24 mouse cellular contexts compared by ENCODE assay signal in genomic region chr11:20860351-20860750, GRCm38 (mm10). TPM values are rescaled to one million over a fixed set of nuclear protein-coding genes. Genes with fewer than 3 reads are reported as not detected.
DNase-seq lines count a peak whose midpoint lies in the region; ATAC-seq and TF ChIP-seq lines count a peak whose summit lies in the region.
"Had no signal": no experiment of that assay in that cellular context is flagged by ENCODE, and none has a peak within 500 bp of the region (broad histone marks: within the 10 kb centered on the region; RNA-seq: fewer than 3 reads in every experiment).

No protein-coding gene starts in this region.

- no peaks in the 10 kb centered on the region for H3K27me3 ChIP-seq in embryonic facial prominence, embryonic 14.5 days (replicated peaks; ENCODE audit: control insufficient read depth, insufficient read depth, low read length)
- H3K27me3 ChIP-seq in embryonic facial prominence, embryonic 10.5 days (replicated peaks; ENCODE audit: low read depth, poor library complexity, severe bottlenecking): 0 out of 2 replicates have a peak, but pooled peaks cover 3% of the 10 kb centered on the region
- no peaks in the 10 kb centered on the region for H3K27me3 ChIP-seq in heart, postnatal 0 days (ENCODE audit: control insufficient read depth, insufficient read depth, low read length)
- H3K27me3 ChIP-seq in limb, embryonic 15.5 days: no peaks in the 10 kb centered on the region
- H3K27me3 ChIP-seq: heart, embryonic 13.5 days; limb, embryonic 13.5 days had no signal

- TF ChIP-seq CTCF in heart, postnatal 0 days (IDR thresholded peaks at IDR 0.05; ENCODE audit: low read depth): no peak
- TF ChIP-seq CTCF in layer of hippocampus, adult 2 months (conservative IDR thresholded peaks at IDR 0.05): no peak

- no peaks in the 10 kb centered on the region for H3K9me3 ChIP-seq in embryonic facial prominence, embryonic 14.5 days (ENCODE audit: control insufficient read depth, low read length)
- H3K9me3 ChIP-seq in embryonic facial prominence, embryonic 10.5 days: no peaks in the 10 kb centered on the region
- H3K9me3 ChIP-seq in heart, postnatal 0 days (replicated peaks; ENCODE audit: control insufficient read depth, low read length): no peaks in the 10 kb centered on the region
- H3K9me3 ChIP-seq in limb, embryonic 15.5 days: no peaks in the 10 kb centered on the region
- H3K9me3 ChIP-seq: forebrain, embryonic 10.5 days; G1E; heart, embryonic 13.5 days; limb, embryonic 13.5 days; liver, embryonic 13.5 days had no signal

- H3K36me3 ChIP-seq in embryonic facial prominence, embryonic 14.5 days (ENCODE audit: control insufficient read depth, insufficient read depth, low read length): no peaks in the 10 kb centered on the region
- H3K36me3 ChIP-seq in embryonic facial prominence, embryonic 10.5 days (replicated peaks): no peaks in the 10 kb centered on the region
- H3K36me3 ChIP-seq in heart, postnatal 0 days (replicated peaks; ENCODE audit: control insufficient read depth, insufficient read depth, low read length): no peaks in the 10 kb centered on the region
- H3K36me3 ChIP-seq in limb, embryonic 15.5 days: no peaks in the 10 kb centered on the region
- H3K36me3 ChIP-seq: forebrain, embryonic 10.5 days; G1E; heart, embryonic 13.5 days; limb, embryonic 13.5 days; liver, embryonic 13.5 days had no signal

- 92% methylated on average over 3 of the region's 3 CpGs for WGBS in embryonic facial prominence, embryonic 14.5 days
- WGBS in embryonic facial prominence, embryonic 10.5 days: 90% methylated on average over 3 of the region's 3 CpGs
- WGBS in heart, postnatal 0 days: 89% methylated on average over 3 of the region's 3 CpGs
- 90% methylated on average over 3 of the region's 3 CpGs for WGBS in limb, embryonic 15.5 days

- no peak overlapping the region for H3K4me2 ChIP-seq in embryonic facial prominence, embryonic 14.5 days (ENCODE audit: low read depth, low read length)
- H3K4me2 ChIP-seq in heart, postnatal 0 days (ENCODE audit: low read depth, low read length): 0 out of 2 replicates have a peak overlapping the region, but pooled peaks have one; percentile 59
- no peak overlapping the region for H3K4me2 ChIP-seq in limb, embryonic 15.5 days
- H3K4me2 ChIP-seq: liver, embryonic 13.5 days had no signal

- H3K9ac ChIP-seq in embryonic facial prominence, embryonic 14.5 days (ENCODE audit: low read depth, low read length): no peak overlapping the region
- no peak overlapping the region for H3K9ac ChIP-seq in heart, postnatal 0 days (replicated peaks; ENCODE audit: low read depth, low read length)
- H3K9ac ChIP-seq in limb, embryonic 15.5 days: no peak overlapping the region
- H3K9ac ChIP-seq: limb, embryonic 13.5 days; liver, embryonic 13.5 days had no signal

- no peak overlapping the region for H3K4me3 ChIP-seq in embryonic facial prominence, embryonic 14.5 days (ENCODE audit: low read depth, low read length)
- H3K4me3 ChIP-seq in embryonic facial prominence, embryonic 10.5 days: no peak overlapping the region
- H3K4me3 ChIP-seq in heart, postnatal 0 days (ENCODE audit: low read depth, low read length): no peak overlapping the region
- H3K4me3 ChIP-seq in layer of hippocampus, adult 2 months: no peak overlapping the region
- H3K4me3 ChIP-seq in limb, embryonic 15.5 days: no peak overlapping the region
- H3K4me3 ChIP-seq: forebrain, embryonic 10.5 days; limb, embryonic 13.5 days; liver, embryonic 13.5 days had no signal

- H3K27ac ChIP-seq in embryonic facial prominence, embryonic 14.5 days (replicated peaks; ENCODE audit: low read depth, low read length): peak overlapping the region; percentile 86
- no peak overlapping the region for H3K27ac ChIP-seq in embryonic facial prominence, embryonic 10.5 days (replicated peaks)
- peak overlapping the region; percentile 98; the same call in 1 of the 2 replicates for H3K27ac ChIP-seq in heart, postnatal 0 days (ENCODE audit: low read depth)
- peak overlapping the region; percentile 84; the same call in 1 of the 2 replicates for H3K27ac ChIP-seq in layer of hippocampus, adult 2 months
- peak overlapping the region; percentile 22; the same call in 1 of the 2 replicates for H3K27ac ChIP-seq in limb, embryonic 15.5 days
- H3K27ac ChIP-seq: liver, embryonic 13.5 days had no signal

- peaks cover 32% of the 10 kb centered on the region for H3K4me1 ChIP-seq in embryonic facial prominence, embryonic 14.5 days (ENCODE audit: control insufficient read depth, insufficient read depth, low read length)
- peaks cover 40% of the 10 kb centered on the region for H3K4me1 ChIP-seq in embryonic facial prominence, embryonic 10.5 days
- peaks cover 16% of the 10 kb centered on the region for H3K4me1 ChIP-seq in heart, postnatal 0 days (ENCODE audit: control insufficient read depth, insufficient read depth)
- H3K4me1 ChIP-seq in limb, embryonic 15.5 days: peaks cover 44% of the 10 kb centered on the region
- H3K4me1 ChIP-seq: liver, embryonic 13.5 days had no signal

- TF ChIP-seq EP300 in heart, postnatal 0 days (IDR thresholded peaks at IDR 0.05; ENCODE audit: low read depth): no peak

- no peak for ATAC-seq in embryonic facial prominence, embryonic 14.5 days (ENCODE audit: low read depth)
- no peak for ATAC-seq in heart, postnatal 0 days (ENCODE audit: insufficient read depth, low read depth)
- ATAC-seq in limb, embryonic 15.5 days (ENCODE audit: insufficient number of reproducible peaks, low FRiP score, low TSS enrichment, low read depth): no peak
- ATAC-seq: forebrain, embryonic 16.5 days had no signal

- no peak for DNase-seq in embryonic facial prominence, embryonic 14.5 days (ENCODE audit: low spot score)
- DNase-seq in embryonic facial prominence, embryonic 10.5 days (ENCODE audit: low spot score): no peak
- DNase-seq in heart, postnatal 0 days (ENCODE audit: low spot score): no peak
- DNase-seq in heart, adult 9 months (ENCODE audit: low spot score in 2 of 2): no peak
- DNase-seq in layer of hippocampus, adult 2 months (ENCODE audit: low spot score in 2 of 2): no peak
- no peak for DNase-seq in layer of hippocampus, adult 9-10 months (ENCODE audit: low spot score)
- DNase-seq in spleen, postnatal 4 days (ENCODE audit: low spot score in 2 of 2): no peak
- DNase-seq: adrenal gland, adult 8-10 months; cerebellum, adult 2 months; cerebellum, postnatal 14 days; gastrocnemius, postnatal 14 days; heart, postnatal 14 days; liver, embryonic 13.5 days; lung, postnatal 14 days; midbrain, embryonic 14.5 days; right cerebral cortex, postnatal 25 days; thymus, adult 18-20 months; thymus, postnatal 25 days had no signal

RNA-seq across cellular contexts. Expression of gene Lgalsl, which starts 29.5 kb away (rescaled TPM):
- polyA plus RNA-seq in embryonic facial prominence, embryonic 14.5 days (2014; fragmentation: Nextera tagmentation; extraction: Ambion mirVana): 46.8 and 54.9 TPM in 2 replicates
- polyA plus RNA-seq in embryonic facial prominence, embryonic 10.5 days (2016; fragmentation: Nextera tagmentation; extraction: Ambion mirVana): 28.7 and 30.2 TPM in 2 replicates
- 42.4 and 61.6 TPM in 2 replicates for total RNA-seq in heart, postnatal 0 days (2014; rRNA removed; ENCODE audit: low replicate concordance)
- 29.6 and 29.7 TPM in 2 replicates for polyA plus RNA-seq in heart, postnatal 0 days (2015; fragmentation: Nextera tagmentation; extraction: Ambion mirVana)
- total RNA-seq in layer of hippocampus, adult 2 months (2021): 10 to 100 TPM; 75.8 to 76.3 TPM
- 80.3 and 87.4 TPM in 2 replicates for polyA plus RNA-seq in limb, embryonic 15.5 days (2015; fragmentation: Nextera tagmentation; extraction: Ambion mirVana)
- polyA plus RNA-seq: G1E had no signal
